Mouse (Mus musculus): ENCODE measurements around the gene Gm5065. TPM values are rescaled to one million over a fixed set of nuclear protein-coding genes. Genes with fewer than 3 reads are reported as not detected.

Gm5065 gene
- not detected in 4 replicates for total RNA-seq (2023)

GRCm38 (mm10) chr7:5350237-5350636 is at the start of gene Gm5065:
Gm5065 (plus strand) TSS chr7:5350537.

GRCm38 (mm10) chr7:5350935-5351334 is 598 bp downstream of the Gm5065 start, which contains the start of gene Nlrp2:
Nlrp2 (minus strand) TSS chr7:5351035.

Other genes with a start within 250 kb of the Gm5065 start
- gene Rfpl4, start 233.6 kb upstream of the Gm5065 start, total RNA-seq (2023) = not detected in 4 replicates
- 0.56 to 1.6 TPM (median 1.2 TPM) in 3 of 4 replicates, not detected in the other for gene Rasl2-9, start 224.6 kb upstream of the Gm5065 start, total RNA-seq (2023)
- gene Vmn1r55, start 200.9 kb upstream of the Gm5065 start, total RNA-seq (2023) = not detected in 4 replicates
- gene Vmn1r56, start 153.8 kb upstream of the Gm5065 start, total RNA-seq (2023) = not detected in 4 replicates
- not detected in 4 replicates for gene Vmn1r57, start 132.0 kb upstream of the Gm5065 start, total RNA-seq (2023)
- not detected in 4 replicates for gene Nlrp2, start 498 bp downstream of the Gm5065 start, total RNA-seq (2023)
- not detected in 4 replicates for gene Vmn1r58, start 62.9 kb downstream of the Gm5065 start, total RNA-seq (2023)
- gene Vmn1r59, start 106.2 kb downstream of the Gm5065 start, total RNA-seq (2023) = not detected in 4 replicates
- not detected in 4 replicates for gene Vmn2r28, start 143.4 kb downstream of the Gm5065 start, total RNA-seq (2023)
- gene Vmn1r60, start 196.8 kb downstream of the Gm5065 start, total RNA-seq (2023) = not detected in 4 replicates

Measured in B cell, adult 62 days (primary cell).